Mouse (Mus musculus): Measurements from ENCODE around the gene Tenm2.

GRCm38 (mm10) chr11:36013179-36013578, 1222.6 kb downstream of the Tenm2 start:
- TF ChIP-seq CTCF (IDR thresholded peaks at IDR 0.05; ENCODE audit: low read depth, low read length) = no peak
- no peak for TF ChIP-seq POLR2A (IDR thresholded peaks at IDR 0.05; ENCODE audit: borderline replicate concordance, low read depth, low read length)

All from bone marrow macrophage, adult 2 months (primary cell).